Mouse (Mus musculus): Measurements from ENCODE around the gene Capn13. TPM values are rescaled to one million over a fixed set of nuclear protein-coding genes. Genes with fewer than 3 reads are reported as not detected.

Gene Capn13
- total RNA-seq (2021), result not detected
- long read RNA-seq, experiment 1, result 0 reads
- long read RNA-seq, experiment 2, partial matches to known transcripts, result 0 of 1 reads
- long read RNA-seq, experiment 2, other reads (novel, unspliced or antisense), result 1 of 1 reads

DNA sequence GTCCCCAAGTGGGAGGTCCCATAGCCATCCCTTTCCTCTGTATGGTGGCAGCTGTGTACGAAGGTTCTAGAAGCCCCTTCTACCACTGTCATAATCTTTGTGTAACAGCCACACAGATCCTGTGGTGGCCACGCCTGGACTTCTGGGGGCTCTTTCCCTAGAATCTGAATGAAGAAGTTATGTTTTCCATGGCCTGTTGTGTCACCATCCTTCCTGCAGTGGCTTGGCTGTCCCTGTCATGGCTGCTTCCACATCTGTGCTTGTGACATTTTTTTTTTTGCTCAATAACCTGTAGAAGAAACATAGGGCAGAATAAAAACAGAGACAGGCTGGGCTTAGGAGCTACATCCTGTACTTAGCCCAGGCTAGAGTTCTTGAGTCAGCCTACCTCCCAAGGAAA lies at the start of gene Capn13:
Gene Capn13 (minus strand): TSS at position 5 of the 400 bp plus-strand sequence.
- intact Hi-C loops (cut with DNase I), result no loop called here
- DNase-seq (ENCODE audit: low spot score in 2 of 2), result no peak

GRCm38 (mm10) chr17:73449104-73449503 lies 48.4 kb upstream of the Capn13 start:
- intact Hi-C loops (cut with DNase I), result no loop called here
- no peak for DNase-seq (ENCODE audit: low spot score in 2 of 2)

DNA sequence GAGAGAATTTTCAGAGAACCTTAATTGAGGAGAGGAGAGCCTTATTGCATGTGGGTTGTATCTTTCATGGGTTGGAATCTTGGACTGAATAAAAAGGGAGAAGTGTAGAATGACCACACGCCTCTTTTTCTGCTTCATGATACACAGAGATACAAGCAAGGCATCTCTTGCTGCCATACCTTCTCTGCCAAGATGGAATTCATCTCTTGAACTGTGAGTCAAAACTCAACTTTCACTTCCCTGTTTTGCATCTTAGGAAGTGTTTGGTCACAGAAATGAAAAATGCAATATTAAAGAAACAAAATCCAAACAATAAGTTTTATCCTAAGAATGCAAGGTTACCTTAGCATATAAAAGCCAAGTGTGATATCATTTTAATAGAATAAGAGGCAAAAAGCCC lies 40.1 kb upstream of the Capn13 start:
- no peak for DNase-seq (ENCODE audit: low spot score in 2 of 2)
- intact Hi-C loops (cut with DNase I), result no loop called here

- no peak for DNase-seq (ENCODE audit: low spot score in 2 of 2)
- intact Hi-C loops (cut with DNase I), result no loop called here
Observed at GRCm38 (mm10) chr17:73432564-73433006, 31.9 kb upstream of the Capn13 start.

GRCm38 (mm10) chr17:73432058-73432457 lies 31.4 kb upstream of the Capn13 start:
- intact Hi-C loops (cut with DNase I), result no loop called here

GRCm38 (mm10) chr17:73417382-73417781 lies 16.7 kb upstream of the Capn13 start:
- DNase-seq (ENCODE audit: low spot score in 2 of 2), result peak; percentile 11 to 30
- intact Hi-C loops (cut with DNase I), result no loop called here

More at GRCm38 (mm10) chr17:73432058-73432457, 31.4 kb upstream of the Capn13 start:
- DNase-seq (ENCODE audit: low spot score in 2 of 2), result no peak

DNA sequence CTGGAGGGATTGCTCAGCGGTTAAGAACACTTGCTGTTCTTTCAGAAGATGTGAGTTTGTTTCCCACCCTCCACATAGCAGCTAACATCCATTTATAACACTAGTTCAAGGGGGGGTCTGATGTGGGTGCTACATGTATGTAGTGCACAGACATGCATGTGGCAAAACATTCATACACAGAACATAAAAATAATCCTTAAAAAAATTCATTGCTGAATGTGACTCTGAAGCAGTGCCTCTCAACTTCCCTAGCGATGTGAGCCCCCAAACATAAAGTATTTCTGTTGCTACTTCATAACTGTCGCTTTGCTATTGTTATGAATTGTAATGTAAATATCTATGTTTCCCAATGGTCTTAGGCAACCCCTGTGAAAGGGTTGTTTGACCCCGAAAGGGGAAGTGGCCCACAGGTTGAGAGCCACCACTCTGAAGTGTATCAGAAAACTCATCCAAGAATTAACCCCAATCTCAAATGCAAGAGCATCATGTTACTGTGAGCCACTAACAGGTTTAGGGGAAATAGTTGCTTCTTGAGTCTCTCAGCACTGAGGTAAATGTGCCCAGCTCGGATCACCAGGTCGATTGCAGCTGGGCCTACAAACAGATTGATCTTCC lies 15.6 kb upstream of the Capn13 start:
- intact Hi-C loops (cut with DNase I), result no loop called here

DNA sequence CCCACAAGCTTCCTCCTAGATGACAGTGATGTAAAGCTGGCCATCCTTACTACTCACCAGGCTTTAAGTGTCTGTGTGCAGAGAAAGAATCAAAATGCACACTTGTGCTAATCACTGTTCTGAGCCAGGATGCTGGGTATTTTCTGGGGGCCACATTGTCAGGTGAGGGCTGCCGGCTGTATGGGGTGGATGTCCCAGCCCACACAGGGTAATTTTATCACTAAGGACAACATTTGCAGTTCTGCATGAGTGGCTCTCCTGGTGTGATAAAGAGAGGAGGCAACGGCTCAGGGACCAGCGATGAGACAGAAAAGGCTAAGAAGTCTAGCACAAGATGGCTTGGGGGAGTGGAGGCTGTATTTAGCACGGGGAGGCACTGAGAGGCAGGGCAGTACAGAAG lies 11.2 kb upstream of the Capn13 start:
- intact Hi-C loops (cut with DNase I), result no loop called here
- DNase-seq (ENCODE audit: low spot score in 2 of 2), result no peak

More for the DNA sequence above, 15.6 kb upstream of the Capn13 start:
- DNase-seq (ENCODE audit: low spot score in 2 of 2), result no peak

DNA sequence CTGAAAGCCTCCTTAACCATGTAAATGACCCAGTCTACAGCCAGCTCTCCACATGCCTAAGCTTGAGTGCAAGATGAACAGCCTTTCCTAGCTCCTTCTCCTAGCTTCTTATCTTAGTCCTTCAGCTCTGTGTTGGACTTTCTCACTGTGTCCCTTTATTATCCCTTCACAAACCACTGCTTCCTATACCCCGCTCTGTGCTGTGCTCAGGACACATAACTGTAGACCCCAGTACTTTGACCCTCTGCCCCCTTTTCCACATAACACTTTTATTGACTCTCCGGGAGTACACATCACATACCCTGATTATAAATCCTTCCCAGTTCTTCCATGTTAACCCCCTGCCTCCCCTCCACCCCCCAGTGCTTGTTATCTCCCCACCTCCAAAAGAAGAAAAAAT lies 606 bp upstream of the Capn13 start:
- no peak for DNase-seq (ENCODE audit: low spot score in 2 of 2)
- intact Hi-C loops (cut with DNase I), result no loop called here

- no peak for DNase-seq (ENCODE audit: low spot score in 2 of 2)
- intact Hi-C loops (cut with DNase I), result no loop called here
Observed at GRCm38 (mm10) chr17:73399136-73399535, 1.5 kb downstream of the Capn13 start.

DNA sequence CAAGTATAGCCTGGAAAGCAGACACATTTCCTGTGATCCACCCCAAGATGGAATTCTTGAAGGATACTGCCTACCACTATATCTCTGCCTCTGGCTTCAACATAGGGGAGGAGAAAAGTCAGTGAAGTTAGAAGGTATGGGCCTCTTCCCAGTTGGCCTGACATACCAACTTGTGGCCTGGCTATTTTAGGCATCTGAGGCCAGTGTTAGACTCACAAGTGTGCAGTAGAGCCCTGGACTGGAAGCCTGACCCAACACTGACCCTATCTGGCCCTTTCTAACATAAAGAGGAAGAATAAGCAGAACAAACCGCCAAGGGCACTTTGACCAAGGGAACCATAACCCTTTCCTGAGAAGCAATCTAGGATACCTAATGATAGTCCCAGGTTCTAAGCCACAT lies 7.3 kb downstream of the Capn13 start:
- intact Hi-C loops (cut with DNase I), result no loop called here
- no peak for DNase-seq (ENCODE audit: low spot score in 2 of 2)

DNA sequence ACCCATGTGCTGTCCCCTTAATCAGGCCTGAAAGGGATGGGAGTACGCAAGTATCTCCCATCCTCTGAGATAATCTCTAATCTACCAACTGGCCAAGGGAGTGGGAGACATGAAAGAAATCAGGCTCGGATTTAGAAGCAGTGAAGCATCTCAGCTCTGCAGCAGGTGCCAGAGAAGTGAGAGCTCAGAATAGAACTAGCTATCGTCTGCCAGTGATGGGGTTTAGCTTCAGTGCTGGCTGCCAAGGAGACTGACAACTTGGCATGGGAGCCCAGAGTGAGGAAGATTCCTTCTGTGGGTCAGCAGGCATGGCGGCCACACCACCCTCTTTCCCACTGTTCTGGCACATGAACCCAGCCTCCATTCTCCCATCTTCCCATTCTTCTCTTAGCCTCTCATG lies 8.9 kb downstream of the Capn13 start:
- intact Hi-C loops (cut with DNase I), result no loop called here
- peak; percentile 41 to 68 for DNase-seq (ENCODE audit: low spot score in 2 of 2)

DNA sequence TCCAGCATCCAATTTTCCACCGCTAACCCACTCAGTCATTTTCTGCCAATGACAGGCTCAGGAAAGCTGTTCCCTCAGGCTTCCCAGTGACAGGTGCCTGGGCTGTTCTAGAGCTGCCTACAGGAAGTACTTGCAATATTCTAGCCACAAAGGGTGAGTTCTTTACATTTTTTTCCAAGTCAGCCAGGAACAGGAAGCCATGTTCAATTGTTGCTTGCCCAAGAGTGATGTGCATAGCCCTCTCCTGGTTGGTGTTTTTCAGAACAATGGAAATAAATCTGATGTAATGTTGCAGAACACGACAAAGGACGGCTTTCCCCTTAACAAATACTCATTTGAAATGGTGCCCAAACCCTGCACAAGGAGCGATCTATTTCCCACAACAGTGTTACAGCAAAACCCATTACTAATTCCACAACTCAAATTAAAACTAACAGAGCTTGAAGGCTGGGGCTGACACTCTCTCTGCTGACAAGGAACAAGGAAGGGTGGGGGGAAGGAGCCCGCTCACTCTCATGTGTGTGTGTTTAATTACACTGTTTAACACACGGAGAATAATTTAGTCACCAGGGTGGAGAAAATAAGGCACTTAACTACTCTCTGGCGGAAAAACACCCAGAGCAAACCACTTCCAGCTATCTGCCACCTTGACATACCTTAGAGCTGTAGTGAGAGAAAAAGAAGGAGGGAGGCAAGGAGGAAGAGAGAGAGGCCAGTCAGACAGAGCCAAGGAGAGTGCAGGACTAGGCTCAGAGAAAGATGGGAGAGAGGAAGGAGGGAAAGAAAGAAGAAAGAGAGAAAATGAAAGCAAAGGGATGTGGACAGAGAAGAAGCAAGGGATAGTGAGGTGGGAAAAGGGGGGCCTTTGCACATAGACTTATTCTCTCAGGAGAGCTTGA lies 10.2 kb downstream of the Capn13 start:
- DNase-seq (ENCODE audit: low spot score in 2 of 2), result peak in 1 of 2 experiments; percentile 20
- intact Hi-C loops (cut with DNase I), result no loop called here

GRCm38 (mm10) chr17:73389336-73389735 lies 11.3 kb downstream of the Capn13 start:
- no peak for DNase-seq (ENCODE audit: low spot score in 2 of 2)
- intact Hi-C loops (cut with DNase I), result loop anchor here (5.0 kb wide), 2 partner anchors 128 to 323 kb away; partner anchors contain the start of gene Galnt14

GRCm38 (mm10) chr17:73386581-73386980 lies 14.1 kb downstream of the Capn13 start:
- no peak for DNase-seq (ENCODE audit: low spot score in 2 of 2)
- intact Hi-C loops (cut with DNase I), result loop anchor here (5.0 kb wide), 2 partner anchors 131 to 326 kb away; partner anchors contain the start of gene Galnt14

DNA sequence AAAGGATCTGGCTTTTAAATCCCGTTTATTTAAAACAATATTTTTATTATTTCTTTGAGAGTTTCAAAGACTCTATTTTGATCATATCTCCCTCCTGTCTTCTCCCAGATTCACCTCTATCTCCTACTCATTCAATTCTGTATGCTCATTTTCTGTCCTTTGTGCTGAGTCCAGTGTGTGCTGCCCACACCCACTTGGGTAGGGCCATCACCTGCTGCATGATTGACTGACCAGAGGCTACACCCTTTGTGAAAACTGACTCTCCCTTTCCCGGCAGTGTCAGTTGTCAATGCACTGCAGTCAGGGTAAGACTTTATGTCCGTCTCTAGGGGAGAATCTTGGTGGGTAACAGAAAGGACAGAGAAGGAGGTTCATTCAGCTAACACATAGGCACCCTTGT lies 14.7 kb downstream of the Capn13 start:
- DNase-seq (ENCODE audit: low spot score in 2 of 2), result no peak

GRCm38 (mm10) chr17:73382327-73383014 lies 18.2 kb downstream of the Capn13 start:
- no peak for DNase-seq (ENCODE audit: low spot score in 2 of 2)
- intact Hi-C loops (cut with DNase I), result no loop called here

More for the DNA sequence above, 14.7 kb downstream of the Capn13 start:
- intact Hi-C loops (cut with DNase I), result loop anchor here (5.0 kb wide), 2 partner anchors 131 to 326 kb away; partner anchors contain the start of gene Galnt14

- no peak for DNase-seq (ENCODE audit: low spot score in 2 of 2)
- intact Hi-C loops (cut with DNase I), result no loop called here
Observed at GRCm38 (mm10) chr17:73381681-73382080, 19.0 kb downstream of the Capn13 start.

DNA sequence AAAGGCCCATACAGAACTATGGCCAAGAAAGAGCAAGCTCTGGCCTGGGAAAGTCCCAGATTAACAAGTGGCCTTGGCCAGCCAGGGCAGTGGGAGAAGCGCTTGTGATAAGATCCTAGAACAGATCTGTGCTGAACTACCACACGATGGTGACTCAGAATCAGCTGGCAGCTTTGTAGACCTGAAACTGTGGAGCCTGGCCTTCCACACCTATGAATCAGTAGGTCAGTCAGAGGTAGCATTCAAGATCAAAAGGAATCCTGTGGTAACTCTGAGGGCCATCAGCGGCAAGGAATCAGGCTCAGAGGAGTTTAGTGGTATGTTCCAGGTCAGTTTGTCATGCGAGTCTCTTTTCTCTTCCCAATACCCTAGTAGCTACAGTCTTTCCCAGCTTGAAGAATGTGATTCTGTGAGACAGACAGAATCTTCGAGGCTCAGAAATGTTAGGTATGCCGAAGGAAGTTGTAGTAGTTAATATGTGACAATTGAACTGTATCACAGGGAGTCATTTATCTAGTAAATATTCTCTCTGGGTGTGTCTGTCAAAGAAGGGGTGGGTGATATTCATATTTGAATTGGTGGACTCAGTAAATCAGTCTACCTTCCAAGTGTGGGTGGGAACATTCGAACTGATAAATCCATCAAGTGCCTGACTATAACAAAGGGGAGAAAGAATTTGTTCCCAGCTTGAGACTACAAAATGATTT lies 22.7 kb downstream of the Capn13 start:
- no peak for DNase-seq (ENCODE audit: low spot score in 2 of 2)
- intact Hi-C loops (cut with DNase I), result no loop called here

Measured in left cerebral cortex, postnatal 14 days (tissue).